Mouse (Mus musculus): ENCODE data around the gene Pabpc1l.
"Not testable (repeated sequence)": the region's sequence is repeated elsewhere in the genome, so short reads cannot be mapped to it uniquely, and the experiment has no call there.

Pabpc1l gene

GRCm38 (mm10) chr2:164038407-164039028 is 13.3 kb downstream of the Pabpc1l start:
- no peak for DNase-seq

DNA sequence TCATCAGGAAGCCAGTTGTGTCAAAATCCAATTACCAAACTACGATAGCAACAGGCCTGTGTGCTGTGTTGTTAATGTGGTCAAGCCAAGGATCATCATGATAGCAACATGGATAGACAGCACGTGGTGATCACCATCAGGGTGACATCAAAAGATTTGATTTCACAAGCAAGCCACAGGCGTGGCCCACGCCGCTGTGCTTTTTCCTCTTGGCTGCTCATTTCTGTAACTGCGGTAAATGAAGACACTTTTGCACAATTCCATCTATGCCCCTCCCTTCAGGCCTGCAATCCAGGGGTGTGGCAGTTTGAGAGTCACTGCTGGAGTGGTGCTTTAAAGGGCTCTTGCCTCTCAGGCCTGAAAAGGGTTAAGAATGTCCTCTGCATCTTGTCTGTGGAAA is 15.7 kb downstream of the Pabpc1l start:
- no peak for DNase-seq

GRCm38 (mm10) chr2:164041523-164041922 is 16.3 kb downstream of the Pabpc1l start:
- no peak for DNase-seq

- peak; percentile 61 for DNase-seq
These were observed 22.0 kb downstream of the Pabpc1l start for GRCm38 (mm10) chr2:164047197-164047690.

- peak; percentile 61 for DNase-seq
These were observed 28.5 kb downstream of the Pabpc1l start for GRCm38 (mm10) chr2:164053767-164054166.

GRCm38 (mm10) chr2:164054671-164055070 is 29.4 kb downstream of the Pabpc1l start:
- DNase-seq, result peak; percentile 52

- DNase-seq, result no peak
These were observed 34.5 kb downstream of the Pabpc1l start for GRCm38 (mm10) chr2:164059634-164060235.

DNA sequence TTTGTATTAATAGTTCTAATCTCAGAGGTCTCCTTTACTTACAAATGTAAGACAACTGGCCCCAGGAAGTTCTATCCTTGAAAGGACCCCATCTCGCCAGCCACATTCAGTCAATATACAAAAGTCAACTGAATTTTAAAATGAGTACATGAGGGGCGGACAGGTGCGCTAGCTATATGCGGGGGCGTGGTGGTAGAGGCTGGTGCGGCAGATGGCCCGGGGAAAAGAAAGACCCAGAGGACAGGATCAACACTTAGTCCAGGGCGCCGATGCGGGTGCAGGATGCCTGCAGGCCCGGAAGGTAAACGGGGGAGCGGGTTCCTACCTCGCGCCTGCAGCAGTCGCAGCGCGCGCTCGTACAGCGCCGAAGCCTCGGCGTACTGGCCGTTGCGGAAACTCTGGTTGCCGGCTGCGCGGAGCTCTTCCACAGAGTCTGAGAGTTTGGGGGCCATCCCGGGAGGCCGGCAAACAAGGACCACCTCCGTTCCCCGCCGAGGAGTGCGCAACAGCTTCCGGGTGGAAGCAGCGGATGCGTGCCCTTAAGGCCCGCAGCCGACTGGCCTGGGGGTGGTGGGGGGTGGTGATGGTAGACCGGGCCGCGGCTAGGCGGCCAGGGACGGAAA is 45.0 kb downstream of the Pabpc1l start, which contains the start of gene Stk4:
Gene Stk4 (plus strand): TSS at position 181 of the 623 bp plus-strand sequence.
- DNase-seq, result peak; percentile 79

DNA sequence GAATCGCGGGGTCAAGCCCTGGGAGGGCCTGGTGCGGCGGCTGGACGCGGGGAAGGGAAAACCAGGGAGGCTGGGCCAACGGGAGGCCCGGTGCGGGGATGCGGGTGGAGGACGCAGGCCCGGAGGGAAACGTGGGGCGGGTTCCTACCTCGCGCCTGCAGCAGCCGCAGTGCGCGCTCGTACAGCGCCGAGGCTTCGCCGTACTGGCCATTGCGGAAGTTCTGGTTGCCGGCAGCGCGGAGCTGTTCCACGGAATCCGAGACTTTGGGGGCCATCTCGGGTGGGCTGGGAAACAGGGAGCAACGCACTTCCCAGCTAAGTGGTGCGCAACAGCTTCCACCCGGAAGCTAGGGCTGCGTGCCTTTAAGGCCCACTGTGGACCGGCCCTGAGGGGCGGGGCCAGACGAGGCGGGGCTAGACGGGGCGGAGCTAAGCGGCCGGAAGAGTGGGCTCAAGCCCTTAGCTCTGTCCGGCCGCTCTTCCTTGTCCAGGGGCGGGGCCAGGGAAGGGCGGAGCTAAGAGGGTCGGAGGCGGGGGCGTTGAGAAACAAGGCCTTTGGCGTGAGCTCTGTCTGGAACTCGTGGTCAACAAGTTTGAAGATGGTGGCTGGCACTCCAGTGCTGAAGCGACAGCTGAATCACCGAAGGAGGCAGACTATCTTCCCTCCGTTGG is 45.7 kb downstream of the Pabpc1l start, which contains the start of gene Tomm34:
Gene Tomm34 (minus strand): TSS at position 405 of the 672 bp plus-strand sequence.
- peak; percentile 92 for DNase-seq

DNA sequence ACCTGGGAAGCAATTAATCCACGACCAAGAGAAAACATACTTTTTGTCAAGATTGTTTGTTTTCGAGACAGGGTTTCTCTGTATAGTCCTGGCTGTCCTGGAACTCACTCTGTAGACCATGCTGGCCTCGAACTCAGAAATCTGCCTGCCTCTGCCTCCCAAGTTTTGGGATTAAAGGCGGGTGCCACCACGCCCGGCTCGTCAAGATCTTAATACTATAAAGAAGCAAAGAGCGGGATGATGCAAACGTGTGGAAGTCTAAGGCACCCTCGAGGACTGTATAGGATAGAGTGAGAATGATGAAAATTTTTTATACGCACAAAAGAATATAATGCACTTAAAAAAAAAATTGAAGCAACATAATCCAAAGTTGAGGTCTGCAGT is 46.2 kb downstream of the Pabpc1l start:
- not testable (repeated sequence) for DNase-seq

DNA sequence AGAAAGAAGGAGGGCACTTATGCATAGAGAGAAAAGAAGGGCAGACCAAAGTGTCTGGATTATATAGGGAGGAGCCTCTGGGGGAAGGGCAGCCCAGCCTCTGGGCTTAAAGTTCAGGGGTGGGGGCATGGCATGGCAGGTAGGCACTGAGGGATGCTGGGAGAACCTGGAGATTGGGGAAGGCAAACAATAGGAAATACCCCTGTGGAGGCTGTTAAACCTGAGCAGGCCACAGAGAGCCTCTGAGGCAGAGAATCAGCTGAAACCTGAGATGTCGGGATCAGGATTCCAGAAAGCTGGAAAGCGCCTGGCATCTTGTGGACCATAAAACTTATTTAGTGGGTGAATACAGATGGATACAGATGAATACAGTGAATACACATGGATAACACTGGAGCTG is 46.9 kb downstream of the Pabpc1l start:
- no peak for DNase-seq

DNA sequence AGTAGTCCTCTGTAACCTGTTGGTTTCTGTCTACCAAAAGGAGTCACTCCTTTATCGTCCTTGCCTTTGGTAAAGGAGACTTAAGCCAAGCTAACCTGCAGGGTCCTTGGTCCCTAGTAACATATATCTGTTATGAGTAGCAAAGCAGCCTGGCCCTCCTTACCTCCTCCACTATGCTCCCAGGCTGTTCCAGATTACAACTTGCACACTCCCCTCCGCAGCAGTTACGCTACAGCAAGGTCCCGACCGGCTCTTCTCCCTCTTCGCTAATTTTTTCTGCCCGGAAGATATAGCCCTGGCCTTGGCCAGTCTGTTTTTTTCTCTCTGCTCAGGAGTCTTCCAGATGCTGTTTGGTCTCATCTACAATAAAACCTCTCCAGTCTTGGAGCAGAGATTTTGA is 47.9 kb downstream of the Pabpc1l start:
- no peak for DNase-seq

- peak; percentile 99 for DNase-seq
These were observed 48.8 kb downstream of the Pabpc1l start for GRCm38 (mm10) chr2:164073918-164074578.

- peak; percentile 61 for DNase-seq
These were observed 49.8 kb downstream of the Pabpc1l start for GRCm38 (mm10) chr2:164075088-164075487.

DNA sequence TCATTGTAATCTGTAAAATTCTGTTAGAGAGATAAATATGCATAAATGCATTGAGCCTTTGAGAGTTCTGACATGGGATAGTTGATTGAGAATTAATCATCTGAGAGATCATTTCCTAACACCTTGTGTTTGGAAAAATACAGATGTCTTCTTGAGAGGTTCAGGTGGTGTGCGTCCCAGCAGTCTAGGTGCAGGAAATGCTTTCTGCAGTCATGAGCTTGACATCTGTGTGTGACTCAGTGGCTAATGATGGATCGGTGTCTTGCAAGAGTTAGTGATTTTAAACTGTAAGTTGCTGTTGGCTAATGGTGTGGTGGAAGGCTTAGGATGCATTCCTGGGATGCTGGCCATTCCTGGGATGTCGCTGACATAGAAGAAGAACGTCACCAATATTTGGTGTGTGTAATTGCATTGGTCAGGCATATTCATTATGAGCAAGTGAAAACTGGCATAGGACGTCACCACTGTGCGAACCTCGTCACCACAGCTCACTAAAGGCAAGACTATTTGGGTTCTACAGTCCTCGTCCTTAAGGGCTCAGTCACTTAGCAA is 51.7 kb downstream of the Pabpc1l start:
- no peak for DNase-seq

GRCm38 (mm10) chr2:164077875-164078274 is 52.6 kb downstream of the Pabpc1l start:
- DNase-seq, result no peak

GRCm38 (mm10) chr2:164079488-164079887 is 54.2 kb downstream of the Pabpc1l start:
- peak; percentile 79 for DNase-seq

DNA sequence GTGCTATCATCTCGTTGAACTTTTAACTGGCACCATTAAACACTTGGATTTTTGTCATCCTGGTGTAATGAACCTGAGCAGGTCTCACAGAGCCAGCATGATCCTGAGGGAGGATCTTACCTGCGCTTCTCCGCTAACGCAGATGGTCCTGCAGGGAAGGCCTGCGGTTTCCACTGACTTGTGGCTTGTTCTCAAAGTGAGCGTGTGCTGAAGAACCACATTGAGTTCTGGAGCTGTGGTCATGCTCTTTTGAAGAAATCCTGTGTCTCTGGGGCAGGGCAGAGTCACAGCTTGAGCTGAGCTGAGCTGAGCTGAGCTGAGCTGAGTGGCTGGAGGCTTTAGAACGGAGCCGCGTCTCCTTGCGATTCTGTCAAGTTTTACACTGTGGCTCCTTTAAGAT is 56.3 kb downstream of the Pabpc1l start:
- peak; percentile 62 for DNase-seq

- DNase-seq, result peak; percentile 38
These were observed 56.9 kb downstream of the Pabpc1l start for GRCm38 (mm10) chr2:164082175-164082574.

- peak; percentile 72 for DNase-seq
These were observed 58.5 kb downstream of the Pabpc1l start for GRCm38 (mm10) chr2:164083609-164084341.

- DNase-seq, result peak; percentile 80
These were observed 59.1 kb downstream of the Pabpc1l start for GRCm38 (mm10) chr2:164084342-164084700.
